Mouse (Mus musculus): ENCODE measurements around the gene Klf3.

DNA sequence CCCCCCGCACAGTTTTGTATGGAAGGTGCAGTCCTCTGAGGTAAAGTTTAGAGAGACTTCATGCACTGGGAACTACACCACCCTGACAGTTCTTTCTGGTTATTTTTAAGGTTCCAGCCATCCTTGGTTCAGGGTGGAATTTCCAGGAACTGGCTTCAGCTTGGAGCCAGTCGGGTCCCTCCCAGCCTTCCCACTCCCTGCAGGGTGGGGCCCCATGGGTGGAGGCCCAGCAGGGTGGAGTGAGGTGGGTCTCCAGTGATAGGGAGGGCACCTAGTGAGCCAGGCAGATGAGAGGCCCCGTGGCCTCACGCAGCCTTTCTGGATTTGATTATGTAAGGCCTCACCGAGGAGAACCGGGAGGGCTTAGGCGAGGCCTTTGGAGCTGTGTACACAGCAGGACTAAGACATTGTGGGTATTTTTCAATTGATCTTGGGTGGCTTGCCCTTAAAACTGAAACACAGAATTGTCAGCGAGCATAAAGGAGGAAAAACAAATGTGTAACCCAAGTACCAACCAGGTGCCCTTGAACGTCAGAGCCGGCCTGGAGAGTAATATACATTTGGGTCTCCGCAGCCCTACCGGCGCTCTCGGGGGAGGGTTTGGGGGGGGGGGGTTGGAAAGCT, 8.4 kb downstream of the Klf3 start:
- TF ChIP-seq POLR2A (IDR thresholded peaks at IDR 0.05; ENCODE audit: low read depth, low read length): no peak
- no peak for TF ChIP-seq CTCF (conservative IDR thresholded peaks at IDR 0.05; ENCODE audit: insufficient read depth, insufficient read length, low read depth, low read length)
